Mouse (Mus musculus): ENCODE results near the gene Camk1d.

DNA sequence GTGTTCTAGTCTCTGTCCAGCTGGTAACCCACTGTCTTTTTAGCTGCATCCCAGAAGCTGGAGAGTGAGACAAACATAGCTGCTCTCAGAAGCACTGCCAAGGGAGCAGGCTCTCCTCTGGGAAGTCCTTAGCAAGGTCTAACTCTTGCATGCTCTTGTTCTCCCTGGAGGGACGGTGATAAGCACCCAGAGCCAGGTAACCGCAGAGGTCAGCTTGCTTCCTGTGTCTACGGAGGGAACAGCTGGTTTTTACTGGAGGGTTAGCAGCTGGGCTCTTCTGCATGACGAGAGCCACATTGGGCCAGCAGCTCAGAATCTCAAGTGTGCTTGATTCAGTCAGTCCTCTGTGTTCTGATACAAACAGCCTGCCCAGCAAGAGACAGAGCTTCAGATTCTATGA is 425.7 kb downstream of the Camk1d start:
- no peak for TF ChIP-seq CTCF (IDR thresholded peaks at IDR 0.05; ENCODE audit: insufficient read depth, low read depth, low read length)
- no peak for TF ChIP-seq POLR2A (IDR thresholded peaks at IDR 0.05; ENCODE audit: insufficient read depth, low read depth, low read length)
